Mouse (Mus musculus): Measurements from ENCODE around the gene Rbm48. TPM values are rescaled to one million over a fixed set of nuclear protein-coding genes. Genes with fewer than 3 reads are reported as not detected.
"Not testable (repeated sequence)": the region's sequence is repeated elsewhere in the genome, so short reads cannot be mapped to it uniquely, and the experiment has no call there.

Rbm48 gene
- 1 to 10 TPM; 5.4 to 5.5 TPM for total RNA-seq (2021)

GRCm38 (mm10) chr5:3596399-3596766 is at the start of gene Rbm48:
TSS of gene Rbm48 (minus strand) at chr5:3596585.
- peak; percentile 77 to 78 for DNase-seq
- intact Hi-C loops (cut with DNase I), result loop anchor here (2.0 kb wide), 2 partner anchors 50 to 52 kb away; no protein-coding TSS in a partner anchor

GRCm38 (mm10) chr5:3645326-3645725 is 48.9 kb upstream of the Rbm48 start:
- intact Hi-C loops (cut with DNase I), result loop anchor here (5.0 to 10.0 kb wide), 2 partner anchors 87 to 549 kb away; partner anchors contain the start of gene Mterf1b
- DNase-seq, result no peak

GRCm38 (mm10) chr5:3644621-3645020 is 48.2 kb upstream of the Rbm48 start:
- no peak for DNase-seq
- intact Hi-C loops (cut with DNase I), result loop anchor here (5.0 to 10.0 kb wide), 2 partner anchors 88 to 550 kb away; partner anchors contain the start of gene Mterf1b

- intact Hi-C loops (cut with DNase I), result no loop called here
- DNase-seq, result no peak
Observed at GRCm38 (mm10) chr5:3635286-3635685, 38.9 kb upstream of the Rbm48 start.

- intact Hi-C loops (cut with DNase I), result no loop called here
Observed at GRCm38 (mm10) chr5:3633951-3634350, 37.6 kb upstream of the Rbm48 start.

GRCm38 (mm10) chr5:3633315-3633714 is 36.9 kb upstream of the Rbm48 start:
- DNase-seq, result no peak
- intact Hi-C loops (cut with DNase I), result no loop called here

More at GRCm38 (mm10) chr5:3633951-3634350, 37.6 kb upstream of the Rbm48 start:
- no peak for DNase-seq

GRCm38 (mm10) chr5:3632285-3632684 is 35.9 kb upstream of the Rbm48 start:
- no peak for DNase-seq
- intact Hi-C loops (cut with DNase I), result no loop called here

- intact Hi-C loops (cut with DNase I), result no loop called here
- DNase-seq, result no peak
Observed at GRCm38 (mm10) chr5:3631512-3632271, 35.3 kb upstream of the Rbm48 start.

GRCm38 (mm10) chr5:3630055-3630454 is 33.7 kb upstream of the Rbm48 start:
- no peak for DNase-seq

GRCm38 (mm10) chr5:3620486-3620885 is 24.1 kb upstream of the Rbm48 start:
- intact Hi-C loops (cut with DNase I), result no loop called here
- DNase-seq, result no peak

More at GRCm38 (mm10) chr5:3630055-3630454, 33.7 kb upstream of the Rbm48 start:
- intact Hi-C loops (cut with DNase I), result no loop called here

- intact Hi-C loops (cut with DNase I); DNase-seq: not testable (repeated sequence)
Observed at GRCm38 (mm10) chr5:3611835-3612234, 15.4 kb upstream of the Rbm48 start.

- intact Hi-C loops (cut with DNase I), result no loop called here
- no peak for DNase-seq
Observed at GRCm38 (mm10) chr5:3609241-3609640, 12.9 kb upstream of the Rbm48 start.

- intact Hi-C loops (cut with DNase I), result no loop called here
- no peak for DNase-seq
Observed at GRCm38 (mm10) chr5:3607114-3607513, 10.7 kb upstream of the Rbm48 start.

GRCm38 (mm10) chr5:3600790-3601189 is 4.4 kb upstream of the Rbm48 start:
- no peak for DNase-seq
- intact Hi-C loops (cut with DNase I), result no loop called here

- intact Hi-C loops (cut with DNase I), result no loop called here
- no peak for DNase-seq
Observed at GRCm38 (mm10) chr5:3600298-3600697, 3.9 kb upstream of the Rbm48 start.

- intact Hi-C loops (cut with DNase I), result no loop called here
- DNase-seq, result no peak
Observed at GRCm38 (mm10) chr5:3598766-3599165, 2.4 kb upstream of the Rbm48 start.

GRCm38 (mm10) chr5:3597171-3597570 is 786 bp upstream of the Rbm48 start:
- no peak for DNase-seq
- intact Hi-C loops (cut with DNase I), result loop anchor here (2.0 kb wide), 2 partner anchors 50 to 52 kb away; no protein-coding TSS in a partner anchor

GRCm38 (mm10) chr5:3595693-3596398 is 539 bp downstream of the Rbm48 start, which contains the start of gene Pex1:
TSS of gene Pex1 (plus strand) at chr5:3596066.
- intact Hi-C loops (cut with DNase I), result loop anchor here (2.0 kb wide), 2 partner anchors 51 kb away; no protein-coding TSS in a partner anchor
- peak; percentile 91 for DNase-seq

- no peak for DNase-seq
- intact Hi-C loops (cut with DNase I), result no loop called here
Observed at GRCm38 (mm10) chr5:3579066-3579465, 17.3 kb downstream of the Rbm48 start.

GRCm38 (mm10) chr5:3577939-3578338 is 18.4 kb downstream of the Rbm48 start:
- DNase-seq, result no peak
- intact Hi-C loops (cut with DNase I), result no loop called here

- intact Hi-C loops (cut with DNase I), result no loop called here
Observed at GRCm38 (mm10) chr5:3574825-3575224, 21.6 kb downstream of the Rbm48 start.

More at GRCm38 (mm10) chr5:3574825-3575224, 21.6 kb downstream of the Rbm48 start:
- no peak for DNase-seq
